Mouse (Mus musculus) mesoderm, embryonic 11.5 days (tissue): ENCODE measurements at regions not wholly inside any gene's neighbourhood (a gene's known extent, or its start where the extent isn't known, plus 50 kb on each side); places are given as distances from the start of the nearest gene placed in this dataset.
A peak's percentile ranks its signal among the peaks of the same experiment; 100 is the strongest.

ENCODE experiments used
- DNase-seq: peaks from one replicate; pipeline ENCODE4 v3.0.0-alpha.2; 2012; ENCODE audit warnings: low read depth, low spot score

- DNase-seq: peak; percentile 19
Measured at GRCm38 (mm10) chr1:158161533-158161932, 194.6 kb downstream of the Brinp2 start.

GRCm38 (mm10) chr1:158163411-158163810 lies 192.7 kb downstream of the Brinp2 start:
- DNase-seq: no peak

- no peak for DNase-seq
Measured at GRCm38 (mm10) chr1:158170006-158170405, 186.1 kb downstream of the Brinp2 start.

- DNase-seq: no peak
Measured at GRCm38 (mm10) chr1:158180095-158180494, 176.0 kb downstream of the Brinp2 start.

GRCm38 (mm10) chr1:158181296-158181695 lies 174.8 kb downstream of the Brinp2 start:
- DNase-seq: no peak

GRCm38 (mm10) chr1:158187651-158188050 lies 168.5 kb downstream of the Brinp2 start:
- DNase-seq: no peak

- DNase-seq: peak; percentile 37
Measured at GRCm38 (mm10) chr1:158192841-158193551, 163.1 kb downstream of the Brinp2 start.

GRCm38 (mm10) chr1:158193968-158194565 lies 162.1 kb downstream of the Brinp2 start:
- no peak for DNase-seq
